Mouse (Mus musculus): ENCODE measurements around the gene Cxcr2. TPM values are rescaled to one million over a fixed set of nuclear protein-coding genes. Genes with fewer than 3 reads are reported as not detected.

Cxcr2 gene
- polyA plus RNA-seq, 1 experiment from 2014 or later: 3.2 TPM

GRCm38 (mm10) chr1:74167136-74167535 is 13.3 kb downstream of the Cxcr2 start:
- 64% methylated on average over 5 of the region's 5 CpGs for WGBS (ENCODE audit: insufficient replicate concordance)
- no peak overlapping the region for H3K4me2 ChIP-seq (ENCODE audit: low read depth, low read length)

GRCm38 (mm10) chr1:74169721-74170120 is 15.9 kb downstream of the Cxcr2 start:
- ATAC-seq (no peak), DNase-seq (no peak)
- H3K4me3 ChIP-seq (ENCODE audit: low read depth, low read length): no peak overlapping the region
- no peaks in the 10 kb centered on the region for H3K36me3 ChIP-seq (replicated peaks; ENCODE audit: insufficient read depth, low read length)
- no peaks in the 10 kb centered on the region for H3K9me3 ChIP-seq (ENCODE audit: low read length)
- H3K27ac ChIP-seq (ENCODE audit: low read depth): no peak overlapping the region
- H3K4me1 ChIP-seq (ENCODE audit: insufficient read depth): peaks cover 14% of the 10 kb centered on the region
- no peaks in the 10 kb centered on the region for H3K27me3 ChIP-seq (ENCODE audit: insufficient read depth, low read length)
- WGBS (ENCODE audit: insufficient replicate concordance): 61% methylated on average over 3 of the region's 3 CpGs
- H3K4me2 ChIP-seq (ENCODE audit: low read depth, low read length): no peak overlapping the region
- no peak overlapping the region for H3K9ac ChIP-seq (replicated peaks)
- TF ChIP-seq CTCF (IDR thresholded peaks at IDR 0.05; ENCODE audit: low read depth) (no peak), EP300 (IDR thresholded peaks at IDR 0.05; ENCODE audit: low read depth) (no peak)

More at GRCm38 (mm10) chr1:74167136-74167535, 13.3 kb downstream of the Cxcr2 start:
- peak; percentile 63; the same call in 1 of the 2 replicates for ATAC-seq
- no peaks in the 10 kb centered on the region for H3K27me3 ChIP-seq (ENCODE audit: insufficient read depth, low read length)
- TF ChIP-seq EP300 (IDR thresholded peaks at IDR 0.05; ENCODE audit: low read depth) (peak; percentile 52; the same call in 1 of the 2 replicates), CTCF (IDR thresholded peaks at IDR 0.05; ENCODE audit: low read depth) (no peak)
- H3K4me1 ChIP-seq (ENCODE audit: insufficient read depth): peaks cover 14% of the 10 kb centered on the region
- no peak overlapping the region for H3K9ac ChIP-seq (replicated peaks)
- peak; percentile 63 for DNase-seq
- H3K36me3 ChIP-seq (replicated peaks; ENCODE audit: insufficient read depth, low read length): no peaks in the 10 kb centered on the region
- no peaks in the 10 kb centered on the region for H3K9me3 ChIP-seq (ENCODE audit: low read length)
- H3K4me3 ChIP-seq (ENCODE audit: low read depth, low read length): no peak overlapping the region
- peak overlapping the region; percentile 78 for H3K27ac ChIP-seq (ENCODE audit: low read depth)

GRCm38 (mm10) chr1:74172722-74173121 is 18.9 kb downstream of the Cxcr2 start:
- no peaks in the 10 kb centered on the region for H3K9me3 ChIP-seq (ENCODE audit: low read length)
- ATAC-seq (no peak), DNase-seq (no peak)
- no peaks in the 10 kb centered on the region for H3K27me3 ChIP-seq (ENCODE audit: insufficient read depth, low read length)
- 38% methylated on average over 3 of the region's 3 CpGs for WGBS (ENCODE audit: insufficient replicate concordance)
- no peak overlapping the region for H3K9ac ChIP-seq (replicated peaks)
- no peak overlapping the region for H3K27ac ChIP-seq (ENCODE audit: low read depth)
- TF ChIP-seq CTCF (IDR thresholded peaks at IDR 0.05; ENCODE audit: low read depth) (no peak), EP300 (IDR thresholded peaks at IDR 0.05; ENCODE audit: low read depth) (no peak)
- no peak overlapping the region for H3K4me2 ChIP-seq (ENCODE audit: low read depth, low read length)
- H3K4me1 ChIP-seq (ENCODE audit: insufficient read depth): peaks cover 10% of the 10 kb centered on the region; the same call in 1 of the 2 replicates
- H3K4me3 ChIP-seq (ENCODE audit: low read depth, low read length): no peak overlapping the region
- H3K36me3 ChIP-seq (replicated peaks; ENCODE audit: insufficient read depth, low read length): no peaks in the 10 kb centered on the region

- DNase-seq (no peak), ATAC-seq (no peak)
- no peaks in the 10 kb centered on the region for H3K9me3 ChIP-seq (ENCODE audit: low read length)
- no peak overlapping the region for H3K9ac ChIP-seq (replicated peaks)
- no peak overlapping the region for H3K4me3 ChIP-seq (ENCODE audit: low read depth, low read length)
- H3K27me3 ChIP-seq (ENCODE audit: insufficient read depth, low read length): no peaks in the 10 kb centered on the region
- peaks cover 7% of the 10 kb centered on the region; the same call in 1 of the 2 replicates for H3K4me1 ChIP-seq (ENCODE audit: insufficient read depth)
- no peak overlapping the region for H3K4me2 ChIP-seq (ENCODE audit: low read depth, low read length)
- no peaks in the 10 kb centered on the region for H3K36me3 ChIP-seq (replicated peaks; ENCODE audit: insufficient read depth, low read length)
- no peak overlapping the region for H3K27ac ChIP-seq (ENCODE audit: low read depth)
- WGBS (ENCODE audit: insufficient replicate concordance): 63% methylated on average over 4 of the region's 4 CpGs
- TF ChIP-seq CTCF (IDR thresholded peaks at IDR 0.05; ENCODE audit: low read depth): no peak
- no peak for TF ChIP-seq EP300 (IDR thresholded peaks at IDR 0.05; ENCODE audit: low read depth)
Observed at GRCm38 (mm10) chr1:74175731-74176130, 21.9 kb downstream of the Cxcr2 start.

- WGBS (ENCODE audit: insufficient replicate concordance): 53% methylated on average over 3 of the region's 3 CpGs
- Histone ChIP-seq H3K9ac (replicated peaks) (no peak overlapping the region), H3K36me3 (replicated peaks; ENCODE audit: insufficient read depth, low read length) (no peaks in the 10 kb centered on the region), H3K9me3 (ENCODE audit: low read length) (no peaks in the 10 kb centered on the region), H3K4me3 (ENCODE audit: low read depth, low read length) (no peak overlapping the region), H3K4me1 (ENCODE audit: insufficient read depth) (peaks cover 7% of the 10 kb centered on the region; the same call in 1 of the 2 replicates), H3K27me3 (ENCODE audit: insufficient read depth, low read length) (no peaks in the 10 kb centered on the region), H3K4me2 (ENCODE audit: low read depth, low read length) (no peak overlapping the region), H3K27ac (ENCODE audit: low read depth) (no peak overlapping the region; the same call in 1 of the 2 replicates)
- ATAC-seq (no peak), DNase-seq (no peak)
- no peak for TF ChIP-seq CTCF (IDR thresholded peaks at IDR 0.05; ENCODE audit: low read depth)
- TF ChIP-seq EP300 (IDR thresholded peaks at IDR 0.05; ENCODE audit: low read depth): no peak
Observed at GRCm38 (mm10) chr1:74178618-74179017, 24.8 kb downstream of the Cxcr2 start.

- Histone ChIP-seq H3K36me3 (replicated peaks; ENCODE audit: insufficient read depth, low read length) (no peaks in the 10 kb centered on the region), H3K27me3 (ENCODE audit: insufficient read depth, low read length) (no peaks in the 10 kb centered on the region), H3K27ac (ENCODE audit: low read depth) (no peak overlapping the region), H3K4me1 (ENCODE audit: insufficient read depth) (peaks cover 7% of the 10 kb centered on the region; the same call in 1 of the 2 replicates), H3K4me2 (ENCODE audit: low read depth, low read length) (no peak overlapping the region), H3K9ac (replicated peaks) (no peak overlapping the region), H3K9me3 (ENCODE audit: low read length) (no peaks in the 10 kb centered on the region), H3K4me3 (ENCODE audit: low read depth, low read length) (no peak overlapping the region)
- TF ChIP-seq EP300 (IDR thresholded peaks at IDR 0.05; ENCODE audit: low read depth) (no peak), CTCF (IDR thresholded peaks at IDR 0.05; ENCODE audit: low read depth) (no peak)
- ATAC-seq (no peak), DNase-seq (no peak)
- WGBS (ENCODE audit: insufficient replicate concordance): 54% methylated on average over 9 of the region's 9 CpGs
Observed at GRCm38 (mm10) chr1:74179624-74180408, 26.0 kb downstream of the Cxcr2 start.
